Mouse (Mus musculus) ES-E14 (cell line): ENCODE data around the gene Ndufs6.

Source experiments
- CHD2 ChIP-seq: IDR thresholded peaks from 2 replicates; pipeline ENCODE4 v1.6.1; 2014; ENCODE audit warnings: mild to moderate bottlenecking, low read depth, low read length, inconsistent platforms
- HCFC1 ChIP-seq: IDR thresholded peaks from 2 replicates; pipeline ENCODE4 v1.6.1; 2012; ENCODE audit warnings: low read length, inconsistent platforms, borderline replicate concordance; ENCODE audit not compliant: insufficient read depth
- MAFK ChIP-seq: IDR thresholded peaks from 2 replicates; pipeline ENCODE4 v1.6.1; 2014; ENCODE audit warnings: mild to moderate bottlenecking, low read depth, low read length, inconsistent platforms; ENCODE audit not compliant: insufficient read depth
- ZC3H11A ChIP-seq: IDR thresholded peaks from 2 replicates; pipeline ENCODE4 v1.6.1; 2012; ENCODE audit warnings: low read depth, mild to moderate bottlenecking, inconsistent platforms, low read length, borderline replicate concordance
- ZNF384 ChIP-seq: IDR thresholded peaks from 2 replicates; pipeline ENCODE4 v1.6.1; 2012; ENCODE audit warnings: low read depth, low read length, inconsistent platforms

GRCm38 (mm10) chr13:73299322-73299721 lies 29.0 kb downstream of the Ndufs6 start:
- TF ChIP-seq MAFK (no peak), ZNF384 (no peak), ZC3H11A (no peak), HCFC1 (no peak), CHD2 (no peak)
